Mouse (Mus musculus): ENCODE measurements around the gene Nfkb1.

The Nfkb1 gene

DNA sequence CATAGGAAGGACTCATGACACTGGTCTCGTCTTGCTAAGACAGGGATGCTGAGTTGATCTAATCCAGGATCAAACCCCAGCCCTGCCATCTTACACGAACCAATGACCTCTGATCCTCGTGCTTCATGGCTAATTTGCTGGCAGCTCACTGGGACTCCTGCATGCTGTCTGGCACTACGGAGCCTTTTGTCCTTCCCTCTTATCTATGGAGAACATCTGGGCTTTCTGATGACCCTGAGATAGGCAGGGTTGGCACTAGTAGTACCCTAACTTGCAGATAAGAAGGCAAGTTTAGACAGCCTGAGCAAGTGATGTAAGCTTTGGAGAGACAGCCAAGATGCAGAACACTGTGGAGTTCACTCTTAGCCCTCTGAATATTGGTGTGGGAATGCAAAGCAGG is 59.5 kb downstream of the Nfkb1 start:
- DNase-seq (ENCODE audit: low spot score in 2 of 2), result no peak

DNA sequence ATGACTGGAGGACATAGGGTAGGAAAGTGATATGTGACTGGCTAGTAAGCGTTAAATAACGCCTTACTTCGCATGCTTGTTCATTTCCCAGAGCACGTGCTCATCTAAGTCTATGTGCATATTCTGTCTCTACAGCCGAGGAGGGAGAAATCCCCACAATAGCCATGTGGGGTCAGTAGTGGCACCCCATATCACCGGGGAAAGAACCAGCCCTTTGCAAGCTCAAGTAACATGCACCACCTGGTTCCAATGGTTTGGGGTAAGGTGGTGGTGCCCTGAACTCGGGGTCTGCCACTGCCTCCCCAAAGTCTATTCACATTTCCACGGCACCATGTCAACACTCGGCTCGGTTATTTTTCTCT is 60.3 kb downstream of the Nfkb1 start:
- peak in 1 of 2 experiments; percentile 31 for DNase-seq (ENCODE audit: low spot score in 2 of 2)

DNA sequence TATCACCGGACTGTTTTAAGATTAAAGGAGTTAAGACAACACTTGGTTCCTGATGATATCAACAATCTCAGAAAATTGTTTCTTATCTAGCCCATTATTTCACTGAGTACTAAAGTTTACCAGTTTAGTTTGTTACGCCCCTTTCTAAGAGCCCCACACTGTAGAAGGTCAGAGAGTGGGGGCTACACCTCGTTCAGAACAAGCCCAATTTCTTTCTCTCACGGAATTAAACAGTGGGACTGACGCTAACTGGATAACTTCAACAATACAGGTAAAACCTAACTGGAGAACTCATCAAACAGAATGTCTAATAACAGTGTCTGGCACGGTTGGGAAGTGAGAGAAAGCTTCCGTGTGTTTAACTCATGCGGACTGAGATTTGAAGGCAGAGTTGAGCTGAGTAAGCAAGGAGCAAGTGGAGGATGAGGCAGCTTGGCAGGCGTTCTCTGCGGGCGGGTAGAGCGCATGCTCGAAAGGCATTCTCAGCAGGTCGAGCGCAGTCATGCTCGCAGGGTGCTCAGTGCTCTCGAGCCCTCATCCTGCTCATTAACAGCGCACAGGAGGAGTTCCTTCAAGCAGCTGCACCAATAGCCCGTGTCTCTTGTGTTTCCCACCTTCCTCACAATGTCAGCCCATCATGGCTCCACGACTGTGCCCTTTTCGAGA is 60.8 kb downstream of the Nfkb1 start:
- peak in 1 of 2 experiments; percentile 58 for DNase-seq (ENCODE audit: low spot score in 2 of 2)

DNA sequence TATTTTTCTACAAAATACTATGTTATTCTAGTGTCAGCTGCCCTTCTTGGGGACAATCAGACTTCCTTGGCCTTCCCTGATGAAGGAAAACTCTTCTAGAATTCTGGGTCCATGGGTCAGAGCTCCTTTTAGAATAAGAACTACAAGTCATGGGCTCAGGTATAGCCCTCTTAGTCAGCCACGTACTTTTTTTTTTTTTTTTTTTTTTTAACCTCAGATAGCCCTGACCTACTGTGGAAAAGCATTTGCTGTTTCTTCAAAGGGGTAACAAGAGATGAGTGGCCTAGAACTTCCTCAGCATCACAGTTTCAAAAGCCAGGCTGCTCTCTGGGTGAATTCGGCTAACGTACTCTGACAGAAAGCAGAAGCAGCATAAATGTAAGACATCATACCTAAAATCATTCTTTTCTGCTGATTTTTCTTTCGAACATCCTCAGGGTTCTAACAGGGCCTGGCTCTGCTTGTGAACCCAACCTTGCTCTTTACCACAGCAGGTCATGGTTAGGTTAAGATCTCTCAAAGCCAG is 61.5 kb downstream of the Nfkb1 start:
- no peak for DNase-seq (ENCODE audit: low spot score in 2 of 2)

DNA sequence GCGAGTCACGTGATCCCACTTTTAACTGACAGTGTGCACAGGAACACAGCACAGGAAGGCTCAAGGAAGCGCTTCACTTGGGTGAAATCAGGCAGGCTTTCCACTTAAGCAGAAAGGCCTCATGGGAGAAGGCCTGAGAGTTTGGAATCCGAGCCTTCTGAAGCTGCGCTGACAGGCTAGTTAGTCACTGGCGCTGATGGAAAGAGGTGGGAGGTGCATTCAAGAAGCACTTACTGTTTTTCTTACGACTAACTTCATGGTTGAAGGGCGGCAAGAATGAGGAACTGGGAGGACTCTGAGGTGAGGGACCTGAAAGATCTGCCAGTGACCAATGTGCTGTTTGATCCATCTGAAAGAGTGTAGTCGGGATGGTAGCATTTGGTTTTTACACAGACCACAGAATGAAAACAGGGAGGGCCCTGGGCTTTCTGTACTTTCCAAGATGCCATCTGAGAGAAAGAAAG is 62.6 kb downstream of the Nfkb1 start:
- DNase-seq (ENCODE audit: low spot score in 2 of 2), result no peak

DNA sequence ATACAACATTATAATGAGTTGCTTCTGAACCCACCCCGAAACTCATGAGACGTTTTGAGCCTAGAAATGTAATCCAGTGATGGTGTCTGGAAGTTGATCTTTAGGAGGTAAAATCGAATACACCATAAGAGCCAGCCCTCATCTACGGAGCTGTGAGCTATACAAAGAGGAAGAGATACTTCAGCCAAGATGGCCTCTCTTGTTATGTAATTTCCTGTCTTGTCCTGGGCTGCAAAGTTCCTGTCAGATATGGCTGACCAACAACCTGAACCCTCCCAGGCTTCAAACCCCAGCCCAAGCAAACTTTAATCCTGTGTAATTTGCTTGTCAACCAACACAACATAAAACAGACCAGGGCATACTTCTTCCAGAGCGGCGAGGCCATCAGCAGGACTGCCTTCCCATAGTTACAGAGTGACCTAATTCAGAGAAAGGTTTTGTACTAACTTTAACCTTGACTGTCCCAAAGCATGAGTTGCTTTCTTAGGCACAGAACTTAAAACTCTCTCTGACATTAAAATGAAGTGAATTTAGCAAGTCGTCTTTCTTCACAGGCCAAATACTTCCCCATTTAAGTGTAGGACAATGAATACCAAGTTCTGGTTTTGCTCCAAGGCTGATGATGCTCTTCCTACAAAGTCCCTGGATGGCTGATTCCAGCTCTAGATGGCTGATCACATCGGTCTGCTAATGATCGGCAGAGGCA is 63.2 kb downstream of the Nfkb1 start:
- DNase-seq (ENCODE audit: low spot score in 2 of 2), result no peak

DNA sequence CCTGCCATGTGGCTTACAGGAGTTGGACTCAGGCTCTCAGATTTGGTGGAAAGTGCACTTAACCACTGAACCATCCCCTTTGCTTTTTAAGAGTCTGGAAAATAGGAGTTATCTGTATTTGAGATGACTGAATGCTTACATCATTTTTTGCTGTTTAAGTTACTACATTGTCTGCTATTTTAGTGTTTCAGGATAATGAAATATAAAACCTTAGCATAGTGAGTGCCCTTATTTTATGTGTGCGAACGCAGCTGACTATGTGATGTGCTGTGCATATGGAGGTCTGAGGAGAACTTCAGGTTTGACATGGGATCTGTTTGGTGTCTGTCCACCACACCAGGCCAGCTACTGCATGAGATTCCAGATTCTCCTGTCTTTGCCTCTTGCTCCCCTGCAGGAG is 66.1 kb downstream of the Nfkb1 start:
- no peak for DNase-seq (ENCODE audit: low spot score in 2 of 2)

DNA sequence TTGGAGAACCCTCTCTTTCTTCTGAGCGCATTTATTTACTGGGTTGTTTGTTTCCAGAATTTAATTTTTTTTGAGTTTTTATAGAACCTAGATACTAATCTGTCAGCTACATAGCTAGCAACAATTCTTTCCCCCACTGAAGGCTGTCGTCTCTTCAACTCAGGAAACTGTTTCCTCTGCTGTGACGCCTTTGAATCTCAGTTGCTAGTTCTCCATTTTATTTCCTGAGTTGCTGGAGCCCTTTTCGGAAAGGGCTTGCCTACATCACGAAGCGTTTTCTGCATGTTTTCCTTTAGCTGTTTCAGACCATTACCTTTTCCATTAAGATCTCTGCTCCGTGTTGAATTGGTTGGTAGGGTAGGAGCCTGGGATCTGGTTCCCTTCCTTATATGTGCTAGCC is 74.6 kb downstream of the Nfkb1 start:
- DNase-seq (ENCODE audit: low spot score in 2 of 2), result no peak

DNA sequence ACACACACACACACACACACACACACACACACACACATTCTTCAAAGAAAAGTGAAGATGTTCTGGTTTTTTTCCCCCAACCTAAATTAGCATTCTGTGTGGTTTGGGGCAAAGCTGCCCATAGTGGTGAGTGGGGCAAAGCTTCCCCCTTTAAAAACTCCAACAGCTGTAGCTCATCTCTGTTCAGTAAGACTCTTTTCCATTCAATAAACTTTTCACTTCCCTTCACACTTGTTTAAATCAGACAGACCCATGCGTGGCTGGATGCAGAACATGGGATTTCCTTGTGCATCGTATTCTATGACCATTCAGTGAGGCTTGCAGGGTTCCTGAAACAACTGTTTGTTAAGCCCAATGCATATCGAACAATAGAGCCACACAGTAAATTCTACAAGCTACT is 77.0 kb downstream of the Nfkb1 start:
- no peak for DNase-seq (ENCODE audit: low spot score in 2 of 2)

DNA sequence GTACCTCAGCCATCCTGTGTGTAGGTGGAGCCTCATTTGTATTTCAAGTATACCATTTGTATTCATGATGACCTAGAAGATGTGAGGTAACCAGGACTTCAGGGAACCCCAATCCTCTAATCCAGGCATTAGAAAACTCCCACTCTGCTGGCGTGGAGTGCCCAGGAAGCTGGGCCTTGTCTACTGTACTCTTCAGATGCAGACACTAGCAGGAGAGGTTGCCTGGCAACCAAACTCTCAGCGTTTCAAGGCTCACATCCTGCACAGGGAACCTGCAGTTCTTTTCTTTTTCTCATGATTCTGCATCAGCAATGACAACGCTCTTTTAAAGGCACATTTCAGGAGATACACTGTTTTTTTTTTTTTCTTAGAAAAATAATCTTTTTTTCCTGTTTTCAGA is 81.1 kb downstream of the Nfkb1 start:
- DNase-seq (ENCODE audit: low spot score in 2 of 2), result peak; percentile 80 to 90

DNA sequence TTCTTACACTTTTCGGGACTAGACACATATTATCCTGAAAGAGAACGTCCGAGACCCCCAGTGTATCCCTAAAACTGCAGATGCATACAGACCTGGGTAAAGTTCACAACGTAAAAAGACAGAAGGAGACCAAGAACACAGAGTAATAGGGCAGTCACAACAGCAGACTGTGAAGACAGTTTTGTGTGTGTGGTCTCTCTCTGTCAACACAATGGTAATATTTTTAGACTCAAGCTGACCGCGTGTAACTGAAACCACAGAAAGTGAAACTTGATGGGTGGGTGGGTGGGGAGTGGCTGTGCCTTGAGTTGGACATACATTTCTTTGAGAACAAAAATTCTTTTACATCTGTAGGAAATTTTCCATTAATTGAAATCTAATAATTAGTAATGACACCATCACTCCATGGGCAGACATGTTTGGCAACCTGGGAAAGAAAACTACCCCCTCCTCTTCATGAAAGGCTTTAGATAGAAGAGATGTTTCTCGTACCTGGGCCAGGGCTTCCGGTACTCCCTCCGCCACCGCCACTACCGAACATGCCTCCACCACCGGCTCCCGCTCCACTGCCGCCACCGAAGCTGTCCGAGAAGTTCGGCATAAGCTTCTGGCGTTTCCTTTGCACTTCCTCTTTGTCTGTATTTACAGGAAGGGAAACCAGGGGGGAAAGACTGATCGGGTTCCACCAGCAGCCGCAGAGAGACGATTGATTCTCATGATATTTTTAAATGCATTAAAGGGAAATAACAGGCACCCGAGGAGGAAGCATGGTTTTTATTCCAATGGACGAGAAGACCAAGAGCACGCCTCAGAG is 83.5 kb downstream of the Nfkb1 start:
- DNase-seq (ENCODE audit: low spot score in 2 of 2), result no peak

DNA sequence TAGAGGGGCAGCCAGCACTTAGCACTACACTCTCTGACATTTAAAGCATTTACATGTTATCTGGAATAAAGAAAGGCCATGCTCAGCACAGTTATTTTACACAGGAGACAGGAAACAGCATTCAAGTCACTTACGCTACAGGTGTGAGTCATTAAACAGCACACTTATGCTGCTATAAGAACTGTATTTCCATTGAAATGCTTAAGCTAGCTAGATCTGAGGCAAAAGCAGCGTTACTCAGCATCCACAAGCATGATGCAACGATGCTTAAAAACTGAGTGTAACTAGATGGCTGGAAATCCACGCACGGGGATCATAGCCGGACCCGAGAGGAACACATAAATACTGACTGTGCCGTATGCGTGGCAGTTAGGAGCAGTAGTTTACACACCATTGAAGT is 84.3 kb downstream of the Nfkb1 start:
- DNase-seq (ENCODE audit: low spot score in 2 of 2), result no peak

DNA sequence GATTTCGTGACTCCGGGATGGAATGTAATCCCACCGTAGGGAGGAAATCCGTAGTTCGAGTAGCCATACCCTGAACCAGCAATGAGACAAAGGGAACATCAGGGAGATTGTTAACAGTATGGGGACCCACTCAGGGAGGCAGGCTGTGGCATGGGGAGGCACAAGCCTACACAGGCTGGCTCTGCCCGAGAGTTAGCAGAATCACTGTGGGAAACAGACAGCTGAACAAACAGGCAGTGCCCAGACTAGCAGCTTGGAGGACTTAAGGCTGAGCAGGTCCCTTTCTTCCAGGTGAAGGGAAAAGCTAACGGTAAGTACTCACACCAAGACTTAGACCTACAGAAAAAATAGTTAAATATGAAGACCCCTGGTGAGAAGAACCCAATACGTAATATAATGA is 84.8 kb downstream of the Nfkb1 start:
- DNase-seq (ENCODE audit: low spot score in 2 of 2), result no peak

DNA sequence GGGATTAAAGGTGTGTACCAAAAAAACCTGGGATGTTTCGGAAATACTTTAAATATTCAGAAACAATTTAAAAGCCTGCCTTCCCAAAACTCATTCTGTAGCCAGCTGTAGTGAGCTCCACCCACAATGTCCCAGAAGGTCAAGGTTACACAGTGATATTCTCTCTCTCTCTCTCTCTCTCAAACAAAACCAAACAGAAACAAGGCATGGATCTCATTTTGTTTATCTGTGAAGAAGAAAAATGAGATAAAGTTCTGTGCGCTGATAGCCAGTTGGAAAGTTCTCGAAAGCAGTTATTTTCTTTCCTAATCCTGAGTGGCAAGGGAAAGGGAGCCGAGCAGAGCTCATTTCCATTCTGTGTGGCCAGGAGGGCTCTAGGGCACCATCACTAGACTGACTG is 85.9 kb downstream of the Nfkb1 start:
- no peak for DNase-seq (ENCODE audit: low spot score in 2 of 2)

DNA sequence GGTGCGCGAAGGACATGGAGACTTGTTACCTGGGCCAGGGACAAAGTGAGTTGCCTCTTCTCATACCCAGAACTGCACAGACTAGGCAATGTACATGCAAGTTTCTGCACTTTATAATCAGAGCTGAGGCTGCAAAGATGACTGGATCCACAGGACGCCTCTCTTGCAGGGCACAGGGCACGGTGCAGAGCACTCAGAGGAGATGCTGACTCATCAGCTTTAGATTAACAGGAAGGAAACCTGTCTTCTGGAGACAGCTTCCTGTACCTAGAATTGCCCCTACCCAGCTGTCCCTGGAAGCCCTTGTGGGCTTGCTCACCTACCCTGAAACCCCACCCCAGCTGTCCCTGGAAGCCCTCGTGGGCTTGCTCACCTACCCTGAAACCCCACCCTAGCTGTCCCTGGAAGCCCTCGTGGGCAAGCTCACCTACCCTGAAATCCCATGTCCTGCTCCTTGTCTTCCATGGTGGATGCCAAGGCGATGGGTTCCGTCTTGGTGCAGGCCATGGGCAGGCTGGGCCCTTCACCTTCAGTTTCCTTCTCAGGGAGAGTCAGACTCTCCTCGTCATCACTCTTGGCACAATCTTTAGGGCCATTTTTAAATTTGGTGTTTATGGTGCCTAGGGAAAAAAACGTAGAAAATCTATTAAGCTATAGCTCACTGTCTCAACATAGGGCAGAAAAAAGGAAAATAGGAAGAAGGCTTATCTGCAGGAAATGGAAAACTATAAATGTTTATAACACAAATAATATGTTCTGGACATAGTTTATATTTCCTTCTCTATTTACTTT is 86.5 kb downstream of the Nfkb1 start:
- no peak for DNase-seq (ENCODE audit: low spot score in 2 of 2)

DNA sequence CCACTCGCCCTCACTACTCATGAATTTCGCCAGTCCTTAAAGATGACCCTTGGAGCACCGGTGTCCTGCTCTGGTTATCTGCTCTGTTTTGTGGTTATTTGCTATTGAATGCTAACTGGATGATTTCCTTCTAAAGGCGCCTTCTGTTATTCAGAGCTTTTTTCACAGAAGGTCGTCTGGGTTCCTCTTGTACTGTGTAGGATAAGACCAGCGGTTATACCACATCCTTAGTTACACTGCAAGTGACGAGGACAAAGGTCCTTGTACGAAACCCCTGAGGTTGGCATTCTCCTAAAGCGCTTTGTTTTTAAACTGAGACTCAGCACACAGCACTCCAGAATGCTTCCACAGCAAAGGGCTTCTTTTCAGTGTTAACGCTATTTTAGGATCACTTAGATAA is 88.6 kb downstream of the Nfkb1 start:
- no peak for DNase-seq (ENCODE audit: low spot score in 2 of 2)

DNA sequence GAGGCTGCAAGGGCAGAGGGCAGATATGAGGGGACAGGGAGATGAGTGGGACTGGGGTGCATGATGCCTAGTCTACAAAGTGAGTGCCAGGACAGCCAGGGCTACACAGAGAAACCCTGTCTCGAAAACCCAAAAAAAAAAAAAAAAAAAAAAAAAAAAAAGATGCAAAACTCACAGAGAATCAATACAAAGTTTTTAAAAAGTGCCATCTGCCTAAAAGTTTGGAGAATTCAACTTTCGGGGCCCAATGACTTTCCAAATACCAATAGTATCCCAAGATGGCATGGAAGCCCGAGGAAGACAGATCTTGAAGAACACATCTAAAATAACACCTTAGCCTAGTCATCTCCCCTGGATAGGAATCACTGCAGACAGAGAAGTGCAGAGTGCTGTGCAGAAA is 93.0 kb downstream of the Nfkb1 start:
- no peak for DNase-seq (ENCODE audit: low spot score in 2 of 2)

DNA sequence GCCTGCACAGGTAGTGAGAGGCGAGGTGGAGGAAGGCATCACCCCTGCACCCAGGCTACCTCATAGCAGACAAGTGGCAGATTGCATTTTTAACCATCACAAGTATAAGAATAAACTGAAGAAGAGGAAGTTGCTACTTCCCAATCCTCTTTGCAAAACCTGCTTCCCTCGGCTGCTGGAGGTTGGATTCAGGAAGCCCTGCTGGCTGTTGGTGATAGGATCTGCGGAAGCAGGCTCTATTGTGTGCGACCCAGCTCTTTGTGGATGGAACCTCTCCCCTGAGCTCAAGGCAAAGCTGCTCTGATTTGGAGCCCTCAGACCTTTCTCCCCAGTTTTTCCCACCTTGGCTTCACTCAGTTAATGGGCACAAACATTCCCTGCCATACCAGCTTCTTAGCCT is 94.3 kb downstream of the Nfkb1 start:
- no peak for DNase-seq (ENCODE audit: low spot score in 2 of 2)

DNA sequence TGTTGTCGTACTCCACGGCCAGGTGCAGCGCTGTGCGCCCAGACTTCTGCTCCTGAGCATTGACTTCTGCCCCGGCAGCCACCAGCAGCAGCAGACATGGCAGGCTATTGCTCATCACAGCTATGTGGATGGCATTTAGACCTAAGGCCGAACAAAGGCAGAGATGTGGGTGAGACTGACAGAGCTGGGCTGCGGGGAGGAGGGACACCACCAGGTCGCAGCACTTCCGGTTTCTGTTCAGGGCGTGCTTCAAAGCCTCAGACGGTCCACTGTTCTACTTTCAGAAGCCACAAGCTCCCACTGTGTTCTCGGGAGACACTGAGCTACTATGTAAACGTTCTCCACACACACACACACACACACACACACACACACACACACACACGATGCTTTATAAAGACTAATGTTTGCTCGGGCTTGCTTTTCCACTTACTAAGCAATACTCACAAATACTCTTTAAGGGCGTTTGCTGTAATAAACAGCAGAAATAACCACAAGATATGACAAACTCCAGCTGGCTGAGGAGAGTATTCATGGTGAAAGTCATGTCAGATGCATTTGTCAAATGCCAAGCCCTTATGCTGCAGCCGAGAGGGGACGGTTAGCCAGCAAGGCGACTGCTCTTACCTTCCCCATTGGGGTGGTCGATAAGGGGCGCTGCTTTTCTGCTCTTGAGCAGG is 97.0 kb downstream of the Nfkb1 start:
- peak in 1 of 2 experiments; percentile 49 for DNase-seq (ENCODE audit: low spot score in 2 of 2)

DNA sequence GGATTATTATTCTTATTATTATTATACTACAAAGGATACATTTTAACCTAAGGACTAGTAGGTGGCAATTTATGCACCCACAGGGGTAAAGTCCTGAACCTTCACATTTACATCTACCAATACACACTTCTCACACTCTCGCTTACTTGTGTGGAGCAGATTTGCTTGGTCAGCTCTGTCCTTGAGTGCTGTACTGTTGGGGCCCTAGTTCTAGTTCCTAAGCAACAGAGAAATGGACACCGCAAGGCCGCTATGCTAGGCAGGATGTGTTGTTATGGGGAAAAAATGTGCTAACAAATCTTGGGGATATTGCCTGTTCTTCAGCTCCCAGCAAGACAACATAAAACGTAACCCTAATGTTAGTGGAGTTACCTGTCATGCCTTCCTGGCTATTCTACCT is 99.3 kb downstream of the Nfkb1 start:
- DNase-seq (ENCODE audit: low spot score in 2 of 2), result no peak

DNA sequence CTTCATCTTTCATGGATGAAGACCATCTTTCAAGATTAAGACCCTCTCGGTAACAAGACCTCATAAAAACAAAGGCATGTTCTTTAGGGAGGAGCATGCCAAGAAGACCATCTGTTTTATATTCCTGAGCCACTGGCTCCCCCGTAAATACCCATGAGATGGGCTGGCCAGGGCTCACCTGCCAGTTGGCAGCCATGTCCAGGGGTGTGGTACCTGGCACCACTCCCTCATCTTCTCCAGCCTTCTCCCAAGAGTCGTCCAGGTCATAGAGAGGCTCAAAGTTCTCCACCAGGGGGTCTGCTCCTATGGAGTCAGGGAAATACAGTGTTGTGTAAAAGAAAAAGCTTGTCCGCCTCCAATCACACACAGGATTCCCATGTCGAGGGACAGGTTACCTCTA is 100.0 kb downstream of the Nfkb1 start:
- DNase-seq (ENCODE audit: low spot score in 2 of 2), result no peak
